Mouse (Mus musculus): Measurements from ENCODE around the gene Tnp1. TPM values are rescaled to one million over a fixed set of nuclear protein-coding genes. Genes with fewer than 3 reads are reported as not detected.
A peak's percentile ranks its signal among the peaks of the same experiment; 100 is the strongest.

Tnp1 gene
- polyA plus RNA-seq, 1 experiment from 2014 or later: not detected

DNA sequence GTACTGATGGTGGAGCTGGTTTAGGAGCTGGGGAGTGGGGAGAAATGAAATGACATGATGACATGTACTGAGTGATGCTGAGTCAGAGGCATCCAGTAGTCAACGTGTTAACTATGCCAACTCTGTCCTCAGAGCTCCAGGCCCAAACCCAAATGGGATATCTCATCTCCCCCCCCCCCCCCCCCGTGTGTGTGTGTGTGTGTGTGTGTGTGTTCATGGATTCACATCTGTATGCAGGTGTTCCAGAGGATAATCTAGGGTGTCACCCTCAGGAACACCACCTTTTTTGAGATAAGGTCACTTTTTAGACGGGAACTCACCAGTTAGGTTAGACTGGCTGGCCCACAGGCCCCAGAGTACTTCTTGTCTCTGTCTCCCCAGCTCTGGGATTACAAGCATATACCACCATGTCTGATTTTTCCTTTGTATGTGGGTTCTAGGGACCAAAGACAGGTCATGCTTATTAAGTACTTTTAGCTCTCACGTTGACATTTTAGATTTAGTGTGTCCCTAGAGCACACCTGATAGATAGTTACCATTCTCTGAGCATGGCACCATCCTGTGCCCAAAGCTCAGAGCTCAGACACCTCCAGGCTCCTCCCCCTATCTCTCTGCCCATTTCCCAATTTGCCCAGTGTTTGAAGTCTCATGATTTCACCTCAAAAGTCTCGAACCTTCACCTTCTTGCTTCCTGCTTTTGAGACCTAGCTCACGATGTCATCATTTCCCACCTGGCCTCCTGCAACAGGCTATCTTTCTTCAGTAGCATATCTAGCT, 31.4 kb upstream of the Tnp1 start:
- Histone ChIP-seq H3K4me1 (ENCODE audit: control insufficient read depth, insufficient read depth, low read length) (no peaks in the 10 kb centered on the region), H3K27me3 (ENCODE audit: control insufficient read depth, insufficient read depth, low read length) (no peaks in the 10 kb centered on the region), H3K4me3 (replicated peaks; ENCODE audit: low read length) (no peak overlapping the region), H3K9ac (ENCODE audit: low read length) (no peak overlapping the region), H3K9me3 (replicated peaks; ENCODE audit: control insufficient read depth, low read length) (no peaks in the 10 kb centered on the region), H3K27ac (ENCODE audit: low read length) (no peak overlapping the region), H3K4me2 (ENCODE audit: low read depth, low read length) (no peak overlapping the region), H3K36me3 (ENCODE audit: control insufficient read depth, insufficient read depth, low read length) (no peaks in the 10 kb centered on the region)
- WGBS: 87% methylated on average over 5 of the region's 6 CpGs
- ATAC-seq (ENCODE audit: insufficient read depth, low FRiP score): no peak

- Histone ChIP-seq H3K9ac (ENCODE audit: low read length) (no peak overlapping the region), H3K4me1 (ENCODE audit: control insufficient read depth, insufficient read depth, low read length) (no peaks in the 10 kb centered on the region), H3K27ac (ENCODE audit: low read length) (no peak overlapping the region), H3K4me3 (replicated peaks; ENCODE audit: low read length) (no peak overlapping the region), H3K36me3 (ENCODE audit: control insufficient read depth, insufficient read depth, low read length) (no peaks in the 10 kb centered on the region), H3K27me3 (ENCODE audit: control insufficient read depth, insufficient read depth, low read length) (no peaks in the 10 kb centered on the region), H3K9me3 (replicated peaks; ENCODE audit: control insufficient read depth, low read length) (no peaks in the 10 kb centered on the region), H3K4me2 (ENCODE audit: low read depth, low read length) (no peak overlapping the region)
- ATAC-seq (ENCODE audit: insufficient read depth, low FRiP score): no peak
- WGBS: 30% methylated on average over 9 of the region's 9 CpGs
Observed at GRCm38 (mm10) chr1:73045948-73046685, 30.4 kb upstream of the Tnp1 start.

GRCm38 (mm10) chr1:73043671-73044070, 28.0 kb upstream of the Tnp1 start:
- H3K4me3 ChIP-seq (replicated peaks; ENCODE audit: low read length): no peak overlapping the region
- ATAC-seq (ENCODE audit: insufficient read depth, low FRiP score): no peak
- H3K9me3 ChIP-seq (replicated peaks; ENCODE audit: control insufficient read depth, low read length): no peaks in the 10 kb centered on the region
- no peak overlapping the region for H3K9ac ChIP-seq (ENCODE audit: low read length)
- H3K4me1 ChIP-seq (ENCODE audit: control insufficient read depth, insufficient read depth, low read length): peaks cover 5% of the 10 kb centered on the region; the same call in 1 of the 2 replicates
- H3K36me3 ChIP-seq (ENCODE audit: control insufficient read depth, insufficient read depth, low read length): no peaks in the 10 kb centered on the region
- H3K27me3 ChIP-seq (ENCODE audit: control insufficient read depth, insufficient read depth, low read length): no peaks in the 10 kb centered on the region
- WGBS: 79% methylated on average over 10 of the region's 10 CpGs
- H3K27ac ChIP-seq (ENCODE audit: low read length): no peak overlapping the region
- no peak overlapping the region for H3K4me2 ChIP-seq (ENCODE audit: low read depth, low read length)

GRCm38 (mm10) chr1:73040691-73041425, 25.1 kb upstream of the Tnp1 start:
- H3K9me3 ChIP-seq (replicated peaks; ENCODE audit: control insufficient read depth, low read length): no peaks in the 10 kb centered on the region
- 65% methylated on average over 3 of the region's 3 CpGs for WGBS
- no peaks in the 10 kb centered on the region for H3K27me3 ChIP-seq (ENCODE audit: control insufficient read depth, insufficient read depth, low read length)
- H3K4me2 ChIP-seq (ENCODE audit: low read depth, low read length): no peak overlapping the region
- no peaks in the 10 kb centered on the region for H3K36me3 ChIP-seq (ENCODE audit: control insufficient read depth, insufficient read depth, low read length)
- peaks cover 5% of the 10 kb centered on the region; the same call in 1 of the 2 replicates for H3K4me1 ChIP-seq (ENCODE audit: control insufficient read depth, insufficient read depth, low read length)
- no peak for ATAC-seq (ENCODE audit: insufficient read depth, low FRiP score)
- H3K9ac ChIP-seq (ENCODE audit: low read length): no peak overlapping the region
- H3K27ac ChIP-seq (ENCODE audit: low read length): no peak overlapping the region
- H3K4me3 ChIP-seq (replicated peaks; ENCODE audit: low read length): no peak overlapping the region

GRCm38 (mm10) chr1:73038532-73038931, 22.8 kb upstream of the Tnp1 start:
- Histone ChIP-seq H3K27ac (ENCODE audit: low read length) (no peak overlapping the region), H3K4me3 (replicated peaks; ENCODE audit: low read length) (no peak overlapping the region), H3K4me2 (ENCODE audit: low read depth, low read length) (no peak overlapping the region), H3K9ac (ENCODE audit: low read length) (no peak overlapping the region), H3K36me3 (ENCODE audit: control insufficient read depth, insufficient read depth, low read length) (no peaks in the 10 kb centered on the region), H3K9me3 (replicated peaks; ENCODE audit: control insufficient read depth, low read length) (no peaks in the 10 kb centered on the region), H3K4me1 (ENCODE audit: control insufficient read depth, insufficient read depth, low read length) (peaks cover 5% of the 10 kb centered on the region; the same call in 1 of the 2 replicates), H3K27me3 (ENCODE audit: control insufficient read depth, insufficient read depth, low read length) (no peaks in the 10 kb centered on the region)
- WGBS: 76% methylated on average over 3 of the region's 3 CpGs
- peak; percentile 34; the same call in 1 of the 2 replicates for ATAC-seq (ENCODE audit: insufficient read depth, low FRiP score)

DNA sequence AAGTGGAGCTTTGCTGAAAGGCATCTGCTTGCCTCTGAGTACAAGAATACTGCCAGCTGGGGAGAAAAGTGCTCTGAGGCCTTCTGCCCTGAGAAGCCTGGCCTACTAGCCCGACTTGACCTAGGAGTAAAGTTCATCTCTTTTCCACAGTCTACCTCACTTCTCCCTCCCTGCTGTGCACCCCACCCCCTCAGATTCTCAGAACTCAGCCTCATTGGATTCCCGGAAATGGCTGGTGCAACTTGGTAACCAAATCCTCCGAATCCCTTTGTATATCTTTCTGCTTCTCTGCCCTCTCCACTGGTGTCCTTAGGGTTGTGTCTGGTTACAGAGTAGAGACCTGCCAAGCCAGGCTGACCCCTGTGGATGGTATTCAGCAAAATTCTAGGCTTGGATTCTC, 20.8 kb upstream of the Tnp1 start:
- H3K9me3 ChIP-seq (replicated peaks; ENCODE audit: control insufficient read depth, low read length): no peaks in the 10 kb centered on the region
- no peak overlapping the region for H3K9ac ChIP-seq (ENCODE audit: low read length)
- H3K27ac ChIP-seq (ENCODE audit: low read length): no peak overlapping the region
- no peaks in the 10 kb centered on the region for H3K36me3 ChIP-seq (ENCODE audit: control insufficient read depth, insufficient read depth, low read length)
- H3K4me3 ChIP-seq (replicated peaks; ENCODE audit: low read length): no peak overlapping the region
- H3K4me1 ChIP-seq (ENCODE audit: control insufficient read depth, insufficient read depth, low read length): peaks cover 5% of the 10 kb centered on the region; the same call in 1 of the 2 replicates
- H3K4me2 ChIP-seq (ENCODE audit: low read depth, low read length): no peak overlapping the region
- no peaks in the 10 kb centered on the region for H3K27me3 ChIP-seq (ENCODE audit: control insufficient read depth, insufficient read depth, low read length)
- no peak for ATAC-seq (ENCODE audit: insufficient read depth, low FRiP score)
- 57% methylated on average over 3 of the region's 3 CpGs for WGBS

GRCm38 (mm10) chr1:73035726-73036125, 20.0 kb upstream of the Tnp1 start:
- Histone ChIP-seq H3K4me2 (ENCODE audit: low read depth, low read length) (no peak overlapping the region), H3K9me3 (replicated peaks; ENCODE audit: control insufficient read depth, low read length) (no peaks in the 10 kb centered on the region), H3K36me3 (ENCODE audit: control insufficient read depth, insufficient read depth, low read length) (no peaks in the 10 kb centered on the region), H3K27me3 (ENCODE audit: control insufficient read depth, insufficient read depth, low read length) (no peaks in the 10 kb centered on the region), H3K4me3 (replicated peaks; ENCODE audit: low read length) (no peak overlapping the region), H3K9ac (ENCODE audit: low read length) (no peak overlapping the region), H3K27ac (ENCODE audit: low read length) (no peak overlapping the region), H3K4me1 (ENCODE audit: control insufficient read depth, insufficient read depth, low read length) (peaks cover 5% of the 10 kb centered on the region; the same call in 1 of the 2 replicates)
- ATAC-seq (ENCODE audit: insufficient read depth, low FRiP score): no peak
- WGBS: 76% methylated on average over 3 of the region's 3 CpGs

- H3K9ac ChIP-seq (ENCODE audit: low read length): no peak overlapping the region
- H3K4me1 ChIP-seq (ENCODE audit: control insufficient read depth, insufficient read depth, low read length): no peaks in the 10 kb centered on the region
- H3K4me3 ChIP-seq (replicated peaks; ENCODE audit: low read length): no peak overlapping the region
- ATAC-seq (ENCODE audit: insufficient read depth, low FRiP score): no peak
- H3K36me3 ChIP-seq (ENCODE audit: control insufficient read depth, insufficient read depth, low read length): no peaks in the 10 kb centered on the region
- 86% methylated on average over 5 of the region's 5 CpGs for WGBS
- H3K27ac ChIP-seq (ENCODE audit: low read length): no peak overlapping the region
- H3K27me3 ChIP-seq (ENCODE audit: control insufficient read depth, insufficient read depth, low read length): no peaks in the 10 kb centered on the region
- H3K9me3 ChIP-seq (replicated peaks; ENCODE audit: control insufficient read depth, low read length): no peaks in the 10 kb centered on the region
- no peak overlapping the region for H3K4me2 ChIP-seq (ENCODE audit: low read depth, low read length)
Observed at GRCm38 (mm10) chr1:73032491-73032890, 16.8 kb upstream of the Tnp1 start.

DNA sequence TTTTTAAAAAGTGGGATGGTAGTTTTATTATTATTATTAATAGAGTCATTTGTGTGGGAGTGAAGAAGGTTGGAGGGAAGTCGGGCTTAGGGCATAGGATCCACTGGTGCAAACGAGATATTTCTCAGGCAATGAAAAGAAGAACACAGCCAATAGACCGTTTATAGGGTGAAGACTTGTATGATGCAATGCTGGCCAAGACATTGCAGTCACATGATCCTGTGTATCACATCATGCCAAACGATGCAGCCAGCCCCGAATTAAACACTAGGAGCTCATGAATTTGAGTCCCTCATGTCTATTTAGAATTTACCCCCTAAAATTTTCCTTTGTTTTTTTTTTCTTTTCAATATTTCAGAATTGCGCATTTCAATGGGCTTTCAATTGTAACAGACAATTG, 13.0 kb upstream of the Tnp1 start:
- no peak overlapping the region for H3K27ac ChIP-seq (ENCODE audit: low read length)
- H3K4me1 ChIP-seq (ENCODE audit: control insufficient read depth, insufficient read depth, low read length): no peaks in the 10 kb centered on the region; the same call in 1 of the 2 replicates
- H3K9ac ChIP-seq (ENCODE audit: low read length): no peak overlapping the region
- H3K4me3 ChIP-seq (replicated peaks; ENCODE audit: low read length): no peak overlapping the region
- no peaks in the 10 kb centered on the region for H3K27me3 ChIP-seq (ENCODE audit: control insufficient read depth, insufficient read depth, low read length)
- WGBS: 80% methylated on average over 6 of the region's 6 CpGs
- H3K9me3 ChIP-seq (replicated peaks; ENCODE audit: control insufficient read depth, low read length): no peaks in the 10 kb centered on the region
- H3K36me3 ChIP-seq (ENCODE audit: control insufficient read depth, insufficient read depth, low read length): no peaks in the 10 kb centered on the region
- no peak overlapping the region for H3K4me2 ChIP-seq (ENCODE audit: low read depth, low read length)
- ATAC-seq (ENCODE audit: insufficient read depth, low FRiP score): no peak
